Mouse (Mus musculus) G1E (cell line): ENCODE data around the gene Gm12394. TPM values are rescaled to one million over a fixed set of nuclear protein-coding genes. Genes with fewer than 3 reads are reported as not detected.
A peak's percentile ranks its signal among the peaks of the same experiment; 100 is the strongest.
"Not testable (repeated sequence)": the region's sequence is repeated elsewhere in the genome, so short reads cannot be mapped to it uniquely, and the experiment has no call there.

Experiments
- ATAC-seq: 2 replicates; pipeline ENCODE4 v1.8.0; 2016; ENCODE audit warnings: mild to moderate bottlenecking; ENCODE audit not compliant: insufficient number of reproducible peaks, poor library complexity, low FRiP score, severe bottlenecking; ENCODE audit errors: extremely low read depth
- DNase-seq: peaks from one replicate; pipeline ENCODE4 v3.0.0; 2012; ENCODE audit warnings: low spot score
- H3K27me3 ChIP-seq: 2 replicates; pipeline ENCODE4 v1.6.1; 2012; ENCODE audit warnings: mild to moderate bottlenecking, low read length, inconsistent platforms; ENCODE audit not compliant: insufficient read depth
- H3K36me3 ChIP-seq: replicated peaks from 2 replicates; pipeline ENCODE3; 2012; ENCODE audit warnings: mild to moderate bottlenecking, inconsistent platforms
- H3K4me1 ChIP-seq: 2 replicates; pipeline ENCODE4 v1.6.1; 2012; ENCODE audit warnings: low read depth, low read length, inconsistent platforms, mixed read lengths; ENCODE audit not compliant: insufficient read depth
- H3K4me3 ChIP-seq: 2 replicates; pipeline ENCODE4 v1.5.1; 2012; ENCODE audit warnings: low read depth, mild to moderate bottlenecking, inconsistent platforms, low read length, moderate library complexity, mixed read lengths
- H3K9me3 ChIP-seq: replicated peaks from 2 replicates; pipeline ENCODE4 v1.6.1; 2012; ENCODE audit warnings: inconsistent platforms
- CTCF ChIP-seq: IDR thresholded peaks from 2 replicates; pipeline ENCODE4 v1.5.1; 2012; ENCODE audit warnings: low read depth, low read length, inconsistent platforms, mixed read lengths
- GATA1 ChIP-seq: IDR thresholded peaks from 2 replicates; pipeline ENCODE4 v1.6.1; 2012; ENCODE audit warnings: borderline replicate concordance, low read length, inconsistent platforms, mixed read lengths
- GATA2 ChIP-seq: IDR thresholded peaks from 2 replicates; pipeline ENCODE4 v1.6.1; 2012; ENCODE audit warnings: low read depth, low read length, inconsistent platforms, borderline replicate concordance
- POLR2AphosphoS5 ChIP-seq: IDR thresholded peaks from 2 replicates; pipeline ENCODE4 v1.6.1; 2012; ENCODE audit warnings: low read depth, low read length, inconsistent platforms; ENCODE audit not compliant: insufficient replicate concordance
- TAL1 ChIP-seq: conservative IDR thresholded peaks from 2 replicates; pipeline ENCODE4 v1.6.1; 2012; ENCODE audit warnings: low read depth, low read length, inconsistent platforms, mixed read lengths
- polyA plus RNA-seq: library from polyadenylated mRNA; stranded (reverse); fragments of >175 nt; gene quantifications from 2 replicates; pipeline ENCODE4 v1.2.3, GENCODE M21; 2012
- total RNA-seq, 2 experiments: library from RNA; stranded (forward) in 1 of 2; stranded (reverse) in 1 of 2; fragments of 200-1000 nt in 1 of 2; fragments of >200 nt in 1 of 2; fragmentation: Nextera tagmentation in 1 of 2; gene quantifications; 2 replicates each; pipeline ENCODE4 v1.2.3; 2014 to 2017

The Gm12394 gene
- total and polyA plus RNA-seq, 3 experiments: 0.60 TPM; not detected in 2

DNA sequence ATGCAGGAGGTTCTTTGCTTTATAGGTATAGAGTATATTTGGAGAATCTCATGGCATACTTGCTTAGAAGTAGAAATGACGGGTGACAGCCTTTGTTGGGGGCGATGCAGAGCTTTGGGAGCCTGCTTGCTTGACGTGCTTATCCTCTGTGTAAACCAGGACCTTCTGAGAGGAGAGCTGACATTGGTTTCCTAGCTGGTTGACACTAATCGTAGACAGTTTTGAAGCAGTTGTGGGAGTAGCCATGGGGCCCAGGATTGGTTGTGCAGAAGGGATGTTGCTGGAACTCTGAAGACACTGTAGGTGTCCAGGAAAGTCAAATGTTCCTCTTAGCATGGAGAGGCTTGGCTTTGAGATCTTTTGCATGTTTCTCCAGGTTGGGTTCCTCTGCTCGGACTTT is 11.6 kb upstream of the Gm12394 start:
- ATAC-seq (no peak), DNase-seq (no peak)
- TF ChIP-seq CTCF: no peak
- no peak for TF ChIP-seq TAL1
- Histone ChIP-seq H3K9me3 (no peaks in the 10 kb centered on the region), H3K4me3 (peak overlapping the region; percentile 55; the same call in 1 of the 2 replicates), H3K36me3 (peaks cover 20% of the 10 kb centered on the region), H3K27me3 (no peaks in the 10 kb centered on the region), H3K4me1 (peaks cover 89% of the 10 kb centered on the region)

- Histone ChIP-seq H3K4me3 (peak overlapping the region; percentile 57; the same call in 1 of the 2 replicates), H3K27me3 (no peaks in the 10 kb centered on the region), H3K36me3 (peaks cover 13% of the 10 kb centered on the region), H3K9me3 (no peaks in the 10 kb centered on the region), H3K4me1 (peaks cover 85% of the 10 kb centered on the region)
- no peak for TF ChIP-seq CTCF
- peak; percentile 95 for TF ChIP-seq TAL1
- TF ChIP-seq GATA1: no peak
- 0 out of 2 replicates have a peak, but pooled peaks have one; percentile 10 for TF ChIP-seq GATA2
- no peak for TF ChIP-seq POLR2AphosphoS5
- ATAC-seq (peak; percentile 68), DNase-seq (no peak)
Observed at GRCm38 (mm10) chr4:42867390-42867789, 10.8 kb upstream of the Gm12394 start.

GRCm38 (mm10) chr4:42863487-42863886 is 6.9 kb upstream of the Gm12394 start:
- not testable (repeated sequence) for H3K36me3 ChIP-seq, H3K27me3 ChIP-seq, DNase-seq, ATAC-seq, H3K9me3 ChIP-seq
- Histone ChIP-seq H3K4me3 (peak overlapping the region; percentile 64), H3K4me1 (peaks cover 66% of the 10 kb centered on the region)

- not testable (repeated sequence) for H3K36me3 ChIP-seq, H3K9me3 ChIP-seq, H3K27me3 ChIP-seq
- peak; percentile 99 for ATAC-seq
- peak; percentile 79 for TF ChIP-seq TAL1
- Histone ChIP-seq H3K4me1 (peaks cover 42% of the 10 kb centered on the region), H3K4me3 (peak overlapping the region; percentile 61; the same call in 1 of the 2 replicates)
- DNase-seq: peak; percentile 64
Observed at GRCm38 (mm10) chr4:42860483-42860882, 3.9 kb upstream of the Gm12394 start.

DNA sequence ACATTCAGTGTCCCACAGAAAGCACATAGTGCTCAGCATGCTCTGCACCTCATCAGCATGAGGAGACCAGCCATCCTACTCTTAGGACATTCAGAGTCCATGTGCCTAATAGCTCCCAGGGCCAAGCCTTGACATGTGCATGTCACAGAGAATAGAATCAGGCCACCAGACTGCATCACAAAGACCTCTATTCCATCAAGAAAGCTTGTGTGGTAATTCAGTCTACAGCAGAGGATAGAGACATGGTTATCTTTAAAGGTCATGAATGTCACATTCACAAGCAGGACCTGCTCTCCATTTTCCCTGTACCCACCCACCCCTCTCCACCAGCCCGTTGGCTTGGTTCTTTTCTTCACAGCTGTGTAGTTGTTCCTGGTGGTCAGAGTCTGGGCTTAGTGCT is 2.8 kb downstream of the Gm12394 start, which contains the start of gene Fam205a1:
Gene Fam205a1 (minus strand): TSS at position 101 of the 400 bp plus-strand sequence.
- not testable (repeated sequence) for H3K9me3 ChIP-seq, H3K27me3 ChIP-seq, ATAC-seq, H3K4me3 ChIP-seq, H3K36me3 ChIP-seq, DNase-seq
- H3K4me1 ChIP-seq: peaks cover 11% of the 10 kb centered on the region

DNA sequence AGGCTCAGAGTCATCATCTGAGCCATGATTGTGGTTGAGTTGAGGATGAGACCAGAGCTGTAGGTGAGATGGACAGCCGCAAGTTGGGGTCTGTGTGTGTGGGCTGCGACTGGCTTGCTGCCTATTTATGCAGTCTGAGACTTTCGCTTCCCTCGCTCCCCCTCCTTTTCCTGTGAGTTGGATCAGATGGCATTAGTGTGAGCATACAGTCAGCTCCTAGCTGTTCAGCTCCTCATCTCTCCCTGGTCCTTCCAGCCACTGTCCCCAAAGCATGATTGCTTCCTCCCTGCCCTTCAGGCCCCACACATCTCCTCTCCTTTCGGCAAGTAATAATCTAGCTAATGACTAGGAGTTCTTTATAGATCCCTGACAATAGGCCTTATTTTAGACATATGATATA is 82.7 kb downstream of the Gm12394 start, which contains the start of gene Ccl21a:
Gene Ccl21a (minus strand): TSS at position 101 of the 400 bp plus-strand sequence.
- not testable (repeated sequence) for H3K4me3 ChIP-seq, H3K9me3 ChIP-seq, DNase-seq, H3K36me3 ChIP-seq, H3K27me3 ChIP-seq, H3K4me1 ChIP-seq, ATAC-seq

DNA sequence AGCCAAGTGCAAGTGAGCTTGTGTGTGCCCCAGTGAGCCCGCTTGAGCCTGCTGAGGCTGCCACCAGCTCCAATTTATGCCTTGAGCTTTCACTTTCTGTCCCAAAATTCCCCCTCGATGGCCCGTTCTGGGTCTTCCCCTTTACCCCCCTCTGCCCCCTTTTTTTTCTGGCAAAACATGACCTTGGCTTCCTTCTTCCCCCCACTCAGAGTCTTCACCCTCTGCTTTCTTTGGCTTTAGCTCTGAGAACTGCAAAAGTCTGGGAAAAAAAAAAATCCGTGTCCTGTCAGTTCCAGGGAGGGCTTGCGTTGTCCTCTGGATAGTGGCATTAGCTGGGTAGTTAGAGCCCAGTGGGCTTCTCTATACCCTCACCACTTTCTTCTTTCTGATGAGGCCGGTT is 100.1 kb downstream of the Gm12394 start, which contains the start of gene Ccl19:
Gene Ccl19 (minus strand): TSS at position 101 of the 400 bp plus-strand sequence.
- not testable (repeated sequence) for H3K4me1 ChIP-seq, H3K36me3 ChIP-seq, H3K27me3 ChIP-seq, H3K9me3 ChIP-seq, DNase-seq, ATAC-seq, H3K4me3 ChIP-seq

- H3K4me3 ChIP-seq, H3K36me3 ChIP-seq, H3K27me3 ChIP-seq, DNase-seq, H3K4me1 ChIP-seq, H3K9me3 ChIP-seq, ATAC-seq: not testable (repeated sequence)
Observed at GRCm38 (mm10) chr4:42735245-42735644, 121.3 kb downstream of the Gm12394 start, which contains the start of gene 4930578G10Rik. 4930578G10Rik (plus strand) TSS chr4:42735545.

Other genes starting within 250 kb of the Gm12394 start
- not detected in 2 replicates for gene Gm10591, start 244.6 kb downstream of the Gm12394 start, total RNA-seq (2014; fragmentation: Nextera tagmentation)
- gene Gm10591, start 244.6 kb downstream of the Gm12394 start, total RNA-seq (2017): not detected in 2 replicates
- gene Gm10591, start 244.6 kb downstream of the Gm12394 start, polyA plus RNA-seq: not detected in 2 replicates
- gene Gm2564, start 227.1 kb downstream of the Gm12394 start, total RNA-seq (2014; fragmentation: Nextera tagmentation): not detected in 2 replicates
- not detected in 2 replicates for gene Gm2564, start 227.1 kb downstream of the Gm12394 start, total RNA-seq (2017)
- not detected in 2 replicates for gene Gm2564, start 227.1 kb downstream of the Gm12394 start, polyA plus RNA-seq
- gene Ccl27b, start 201.5 kb downstream of the Gm12394 start, total RNA-seq (2014; fragmentation: Nextera tagmentation): not detected in 2 replicates
- not detected in 2 replicates for gene Ccl27b, start 201.5 kb downstream of the Gm12394 start, total RNA-seq (2017)
- not detected in 2 replicates for gene Ccl27b, start 201.5 kb downstream of the Gm12394 start, polyA plus RNA-seq
- not detected in 2 replicates for gene Il11ra2, start 194.9 kb downstream of the Gm12394 start, total RNA-seq (2014; fragmentation: Nextera tagmentation)
- gene Il11ra2, start 194.9 kb downstream of the Gm12394 start, total RNA-seq (2017): not detected in 2 replicates
- gene Il11ra2, start 194.9 kb downstream of the Gm12394 start, polyA plus RNA-seq: not detected in 2 replicates
- gene 4930578G10Rik, start 121.2 kb downstream of the Gm12394 start, total RNA-seq (2014; fragmentation: Nextera tagmentation): not detected in 2 replicates
- 0.22 TPM in 1 of 2 replicates, not detected in the other for gene 4930578G10Rik, start 121.2 kb downstream of the Gm12394 start, total RNA-seq (2017)
- gene 4930578G10Rik, start 121.2 kb downstream of the Gm12394 start, polyA plus RNA-seq: not detected in 2 replicates
- gene Ccl19, start 100.2 kb downstream of the Gm12394 start, total RNA-seq (2014; fragmentation: Nextera tagmentation): not detected in 2 replicates
- not detected in 2 replicates for gene Ccl19, start 100.2 kb downstream of the Gm12394 start, total RNA-seq (2017)
- not detected in 2 replicates for gene Ccl19, start 100.2 kb downstream of the Gm12394 start, polyA plus RNA-seq
- not detected in 2 replicates for gene Ccl21a, start 82.8 kb downstream of the Gm12394 start, total RNA-seq (2014; fragmentation: Nextera tagmentation)
- gene Ccl21a, start 82.8 kb downstream of the Gm12394 start, total RNA-seq (2017): not detected in 2 replicates
- gene Ccl21a, start 82.8 kb downstream of the Gm12394 start, polyA plus RNA-seq: not detected in 2 replicates
- 11.5 and 14.5 TPM in 2 replicates for gene Fam205a1, start 2.9 kb downstream of the Gm12394 start, total RNA-seq (2014; fragmentation: Nextera tagmentation)
- 0.12 and 0.16 TPM in 2 replicates for gene Fam205a1, start 2.9 kb downstream of the Gm12394 start, total RNA-seq (2017)
- 0.10 and 0.14 TPM in 2 replicates for gene Fam205a1, start 2.9 kb downstream of the Gm12394 start, polyA plus RNA-seq
- not detected in 2 replicates for gene Fam205c, start 17.5 kb upstream of the Gm12394 start, total RNA-seq (2014; fragmentation: Nextera tagmentation)
- gene Fam205c, start 17.5 kb upstream of the Gm12394 start, total RNA-seq (2017): 0.05 TPM in 1 of 2 replicates, not detected in the other
- 0.05 TPM in 1 of 2 replicates, not detected in the other for gene Fam205c, start 17.5 kb upstream of the Gm12394 start, polyA plus RNA-seq
- 1.8 TPM in 1 of 2 replicates, not detected in the other for gene Phf24, start 59.9 kb upstream of the Gm12394 start, total RNA-seq (2014; fragmentation: Nextera tagmentation)
- gene Phf24, start 59.9 kb upstream of the Gm12394 start, total RNA-seq (2017): 0.29 and 0.98 TPM in 2 replicates
- gene Phf24, start 59.9 kb upstream of the Gm12394 start, polyA plus RNA-seq: 0.04 TPM in 2 replicates
- 4.1 and 7.5 TPM in 2 replicates for gene Dnajb5, start 93.0 kb upstream of the Gm12394 start, total RNA-seq (2014; fragmentation: Nextera tagmentation)
- 1.3 and 1.5 TPM in 2 replicates for gene Dnajb5, start 93.0 kb upstream of the Gm12394 start, total RNA-seq (2017)
- 1.2 and 1.4 TPM in 2 replicates for gene Dnajb5, start 93.0 kb upstream of the Gm12394 start, polyA plus RNA-seq
- not detected in 2 replicates for gene 1700022I11Rik, start 112.8 kb upstream of the Gm12394 start, total RNA-seq (2014; fragmentation: Nextera tagmentation)
- 1.1 and 1.4 TPM in 2 replicates for gene 1700022I11Rik, start 112.8 kb upstream of the Gm12394 start, total RNA-seq (2017)
- gene 1700022I11Rik, start 112.8 kb upstream of the Gm12394 start, polyA plus RNA-seq: 0.15 TPM in 1 of 2 replicates, not detected in the other
- gene Vcp, start 143.7 kb upstream of the Gm12394 start, total RNA-seq (2014; fragmentation: Nextera tagmentation): 132 and 136 TPM in 2 replicates
- 211 and 261 TPM in 2 replicates for gene Vcp, start 143.7 kb upstream of the Gm12394 start, total RNA-seq (2017)
- 223 and 236 TPM in 2 replicates for gene Vcp, start 143.7 kb upstream of the Gm12394 start, polyA plus RNA-seq
- 15.2 and 16.8 TPM in 2 replicates for gene Fancg, start 153.7 kb upstream of the Gm12394 start, total RNA-seq (2014; fragmentation: Nextera tagmentation)
- 12.9 and 18.7 TPM in 2 replicates for gene Fancg, start 153.7 kb upstream of the Gm12394 start, total RNA-seq (2017)
- gene Fancg, start 153.7 kb upstream of the Gm12394 start, polyA plus RNA-seq: 4.3 and 9.4 TPM in 2 replicates
- 11.8 and 17.2 TPM in 2 replicates for gene Pigo, start 169.0 kb upstream of the Gm12394 start, total RNA-seq (2014; fragmentation: Nextera tagmentation)
- 9.4 and 9.7 TPM in 2 replicates for gene Pigo, start 169.0 kb upstream of the Gm12394 start, total RNA-seq (2017)
- gene Pigo, start 169.0 kb upstream of the Gm12394 start, polyA plus RNA-seq: 11.2 and 11.6 TPM in 2 replicates
- gene Stoml2, start 174.9 kb upstream of the Gm12394 start, total RNA-seq (2014; fragmentation: Nextera tagmentation): 191 and 233 TPM in 2 replicates
- 157 and 170 TPM in 2 replicates for gene Stoml2, start 174.9 kb upstream of the Gm12394 start, total RNA-seq (2017)
- 145 and 169 TPM in 2 replicates for gene Stoml2, start 174.9 kb upstream of the Gm12394 start, polyA plus RNA-seq
- gene Fam214b, start 189.4 kb upstream of the Gm12394 start, total RNA-seq (2014; fragmentation: Nextera tagmentation): 10.2 and 24.4 TPM in 2 replicates
- gene Fam214b, start 189.4 kb upstream of the Gm12394 start, total RNA-seq (2017): 12.6 and 17.8 TPM in 2 replicates
- gene Fam214b, start 189.4 kb upstream of the Gm12394 start, polyA plus RNA-seq: 15.0 and 17.7 TPM in 2 replicates
- 0.63 and 3.9 TPM in 2 replicates for gene Unc13b, start 202.2 kb upstream of the Gm12394 start, total RNA-seq (2014; fragmentation: Nextera tagmentation)
- gene Unc13b, start 202.2 kb upstream of the Gm12394 start, total RNA-seq (2017): 4.0 and 5.5 TPM in 2 replicates
- gene Unc13b, start 202.2 kb upstream of the Gm12394 start, polyA plus RNA-seq: 0.36 and 0.56 TPM in 2 replicates